Mouse (Mus musculus): ENCODE data around the gene Kidins220.

DNA sequence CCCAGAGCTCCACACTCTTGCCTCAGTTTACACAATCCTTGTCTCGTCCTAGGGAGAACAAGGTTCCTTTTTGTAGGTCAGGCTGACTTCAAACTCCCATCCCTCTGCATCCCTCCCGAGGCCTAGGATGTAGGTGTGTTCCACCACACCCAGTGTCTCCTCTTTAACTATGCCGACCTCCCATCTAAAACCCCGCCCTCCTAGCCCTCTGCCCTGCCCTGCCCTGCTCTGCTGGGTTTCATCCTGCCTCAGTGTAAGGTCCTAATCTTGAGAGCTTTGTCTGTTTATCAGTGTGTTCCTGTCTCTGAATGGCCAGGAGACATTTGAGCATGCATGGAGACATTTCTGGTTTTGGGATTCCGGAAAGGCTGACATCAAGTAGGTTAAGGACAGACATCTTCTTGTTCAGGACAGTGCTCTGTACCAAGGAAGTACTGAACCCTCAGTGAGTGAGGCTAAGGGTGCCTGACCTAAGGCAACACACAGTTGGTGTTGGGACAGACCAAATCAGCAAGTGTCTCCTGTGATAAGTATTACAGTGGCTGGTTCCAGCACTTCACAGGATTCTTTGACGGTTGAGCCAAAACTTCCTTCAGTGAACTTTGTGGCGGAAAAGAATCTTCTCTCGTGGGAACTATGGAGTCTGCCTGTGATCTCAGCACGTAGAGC is 32.0 kb upstream of the Kidins220 start:
- TF ChIP-seq FLI1 (IDR thresholded peaks at IDR 0.05; ENCODE audit: low read length) (no peak), GATA1 (IDR thresholded peaks at IDR 0.05; ENCODE audit: borderline replicate concordance, low read length) (no peak)

Data from megakaryocyte, embryonic 14.5 days (primary cell).